Mouse (Mus musculus): ENCODE results near the gene Rfc4. TPM values are rescaled to one million over a fixed set of nuclear protein-coding genes. Genes with fewer than 3 reads are reported as not detected.
"Not testable (repeated sequence)": the region's sequence is repeated elsewhere in the genome, so short reads cannot be mapped to it uniquely, and the experiment has no call there.

Gene Rfc4
- total RNA-seq, 2 experiments from 2014 or later = 4.4 to 9.3 TPM

DNA sequence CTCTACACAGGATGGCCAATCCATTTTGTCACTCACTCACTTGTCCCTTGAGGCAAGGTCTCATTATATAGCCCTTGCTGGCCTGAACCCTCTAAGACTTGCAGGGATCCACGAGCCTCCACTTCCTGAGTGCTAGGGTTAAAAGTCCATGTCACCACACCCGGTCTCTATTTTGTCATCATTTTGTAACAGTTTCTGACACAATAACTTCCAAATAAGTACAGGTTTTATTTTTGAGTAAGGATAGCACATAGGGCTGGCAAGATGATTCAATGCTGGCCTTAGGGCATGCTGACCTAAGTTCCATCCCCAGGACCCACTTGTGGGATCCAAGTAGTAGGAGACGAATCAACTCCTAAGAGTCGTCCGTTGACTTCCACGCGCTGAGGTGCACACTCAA is 21.4 kb downstream of the Rfc4 start:
- intact Hi-C loops (cut with DNase I) = loop anchor here (5.0 kb wide), 1 partner anchor 249 kb away; the partner anchor contains the start of genes Dnajb11 and Tbccd1
- DNase-seq = no peak

DNA sequence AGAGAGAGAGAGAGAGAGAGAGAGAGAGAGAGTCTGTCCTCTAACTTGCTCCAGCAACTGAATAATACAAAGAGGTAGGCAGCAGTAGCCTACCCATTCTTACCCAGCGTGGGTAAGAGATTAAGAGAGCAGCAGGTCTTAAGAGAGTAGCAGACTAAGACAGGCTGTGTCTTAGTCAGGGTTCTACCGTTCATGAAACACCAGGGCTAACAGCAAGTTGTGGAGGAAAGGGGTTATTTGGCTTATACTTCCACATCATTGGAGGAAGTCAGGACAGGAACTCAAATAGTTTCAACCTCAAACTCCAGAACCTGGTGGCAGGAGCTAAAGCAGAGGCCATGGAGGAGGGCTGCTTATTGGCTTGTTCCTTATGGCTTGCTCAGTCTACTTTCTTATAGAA is 23.7 kb downstream of the Rfc4 start:
- intact Hi-C loops (cut with DNase I) = no loop called here
- no peak for DNase-seq

- intact Hi-C loops (cut with DNase I) = no loop called here
- peak; percentile 15 to 42 for DNase-seq
Measured at GRCm38 (mm10) chr16:23103038-23103745, 24.3 kb downstream of the Rfc4 start.

- no peak for DNase-seq
- intact Hi-C loops (cut with DNase I) = no loop called here
Measured at GRCm38 (mm10) chr16:23102340-23103037, 25.0 kb downstream of the Rfc4 start.

GRCm38 (mm10) chr16:23100613-23101012 is 26.9 kb downstream of the Rfc4 start:
- peak in 1 of 2 experiments; percentile 14 for DNase-seq
- intact Hi-C loops (cut with DNase I) = no loop called here

DNA sequence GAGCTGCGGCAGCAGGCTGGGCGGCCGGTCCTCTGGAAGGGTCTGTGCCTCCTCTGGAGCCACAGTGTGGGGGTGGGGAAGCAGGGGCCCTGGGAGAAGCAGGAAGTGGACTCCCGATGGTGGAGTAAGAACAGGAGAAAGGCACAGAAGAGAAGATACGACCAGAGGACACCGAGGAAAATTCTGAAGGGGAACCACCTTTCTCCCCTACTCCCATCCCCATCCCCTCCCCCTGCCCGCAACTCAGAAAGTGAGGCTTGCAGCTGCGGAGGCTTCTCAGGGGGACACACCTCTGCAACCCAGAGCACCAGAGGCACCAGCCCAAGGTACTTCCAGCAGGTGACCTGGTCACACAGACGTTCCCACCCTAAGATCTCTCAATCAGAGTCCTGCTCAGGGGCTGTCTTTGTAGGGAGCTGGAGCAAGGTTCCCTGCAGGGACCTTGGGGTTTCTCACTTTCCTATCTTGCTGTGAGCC is 27.4 kb downstream of the Rfc4 start:
- intact Hi-C loops (cut with DNase I) = no loop called here
- DNase-seq = peak; percentile 33 to 59

- no peak for DNase-seq
- intact Hi-C loops (cut with DNase I) = no loop called here
Measured at GRCm38 (mm10) chr16:23099632-23100031, 27.9 kb downstream of the Rfc4 start.

- DNase-seq; intact Hi-C loops (cut with DNase I): not testable (repeated sequence)
Measured at GRCm38 (mm10) chr16:23098105-23098452, 29.5 kb downstream of the Rfc4 start.

DNA sequence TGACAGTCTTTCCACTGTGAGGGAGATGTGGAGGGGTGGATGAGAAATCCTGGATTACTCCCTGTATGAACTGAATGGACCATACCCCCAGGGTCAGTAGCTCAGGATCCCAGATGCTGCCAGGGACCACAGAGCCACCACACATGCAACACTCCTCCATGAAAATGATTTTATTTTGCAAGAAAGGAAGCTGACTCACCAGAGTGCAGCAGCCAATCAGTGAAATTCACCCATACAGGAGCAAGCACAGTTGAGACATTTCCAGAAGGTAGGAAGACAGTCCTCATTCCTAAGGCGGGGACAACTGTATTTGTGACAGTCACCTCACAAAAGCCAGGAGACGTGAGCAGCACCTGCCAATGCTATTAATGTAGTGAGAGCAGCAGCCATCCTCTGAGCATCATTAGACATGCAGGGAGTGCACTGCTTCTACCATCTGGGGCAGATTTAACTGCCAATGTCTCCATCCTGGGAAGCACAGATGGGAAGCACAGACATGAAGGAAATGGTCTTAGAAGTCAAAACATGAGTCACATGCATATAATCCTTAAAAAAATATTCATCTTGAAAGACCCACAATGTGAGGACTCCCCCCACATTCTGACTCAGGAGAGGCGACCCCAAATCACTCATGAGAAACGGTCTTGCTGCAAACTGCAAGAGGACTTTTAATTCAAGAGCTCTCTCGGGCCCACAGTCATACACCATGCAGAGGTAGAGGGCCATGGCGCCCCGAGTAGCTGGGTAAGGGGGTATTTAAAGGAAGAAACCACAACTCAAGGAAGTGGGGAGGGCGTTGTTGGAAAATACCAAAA is 30.0 kb downstream of the Rfc4 start:
- intact Hi-C loops (cut with DNase I); DNase-seq: not testable (repeated sequence)

GRCm38 (mm10) chr16:23096886-23097285 is 30.7 kb downstream of the Rfc4 start:
- intact Hi-C loops (cut with DNase I); DNase-seq: not testable (repeated sequence)

DNA sequence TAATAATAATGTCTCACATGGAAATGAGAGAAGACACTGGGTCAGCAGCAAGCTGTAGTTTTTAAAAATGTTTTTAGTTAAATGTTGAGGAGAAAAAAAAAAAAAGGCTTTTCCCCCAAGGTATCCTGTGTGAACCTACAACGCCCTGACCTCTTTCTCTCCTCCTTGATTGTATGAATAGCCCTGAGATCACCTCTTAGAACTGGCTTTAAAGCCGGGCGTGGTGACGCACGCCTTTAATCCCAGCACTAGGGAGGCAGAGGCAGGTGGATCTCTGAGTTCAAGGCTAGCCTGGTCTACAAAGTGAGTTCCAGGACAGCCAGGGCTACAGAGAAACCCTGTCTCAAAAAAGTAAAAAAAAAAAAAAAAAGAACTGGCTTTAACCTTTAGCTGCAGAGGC is 32.0 kb downstream of the Rfc4 start:
- intact Hi-C loops (cut with DNase I); DNase-seq: not testable (repeated sequence)

DNA sequence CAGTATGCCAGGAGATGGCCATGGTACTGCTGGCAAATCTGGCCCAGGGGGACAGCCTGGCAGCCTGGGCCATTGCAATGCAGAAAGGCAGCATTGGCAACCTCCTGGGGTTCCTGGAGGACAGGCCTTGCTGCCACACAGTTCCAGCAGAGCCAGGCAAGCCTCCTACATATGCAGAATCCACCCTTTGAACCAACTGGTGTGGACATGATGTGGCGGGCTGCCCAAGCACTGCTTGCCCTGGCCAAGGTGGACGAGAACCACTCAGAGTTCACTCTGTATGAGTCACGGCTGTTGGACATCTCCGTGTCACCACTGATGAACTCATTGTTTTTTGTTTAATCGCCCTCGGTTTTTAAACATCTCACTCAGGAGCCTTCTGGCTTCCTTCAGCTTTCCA is 33.4 kb downstream of the Rfc4 start:
- no peak for DNase-seq
- intact Hi-C loops (cut with DNase I) = no loop called here

DNA sequence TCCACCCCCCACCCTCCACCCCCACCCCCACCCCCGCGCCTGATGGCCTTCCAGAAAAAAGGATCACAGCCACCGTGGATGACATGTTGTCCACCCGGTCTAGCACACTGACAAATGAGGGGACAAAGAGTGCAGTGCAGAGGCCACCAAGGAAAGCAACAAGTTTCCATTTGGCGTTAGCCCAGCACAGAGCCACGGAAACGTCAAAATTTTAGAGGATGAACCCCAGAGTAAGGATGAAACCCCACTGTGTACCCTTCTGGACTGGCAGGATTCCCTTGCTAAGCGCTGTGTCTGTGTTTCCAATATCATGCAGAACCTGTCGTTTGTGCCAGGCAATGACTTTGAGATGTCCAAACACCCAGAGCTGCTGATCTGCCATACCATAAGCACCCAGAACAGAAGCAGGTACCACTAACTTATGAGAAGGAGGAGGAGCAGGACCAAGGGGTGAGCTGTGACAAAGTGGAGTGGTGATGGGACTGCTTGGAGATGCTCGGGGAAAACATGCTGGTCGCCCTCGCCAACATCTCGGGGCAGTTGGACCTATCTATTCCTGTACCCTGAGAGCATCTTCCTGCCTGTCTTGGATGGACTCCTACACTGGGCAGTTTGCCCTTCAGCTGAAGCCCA is 34.1 kb downstream of the Rfc4 start:
- no peak for DNase-seq
- intact Hi-C loops (cut with DNase I) = no loop called here

DNA sequence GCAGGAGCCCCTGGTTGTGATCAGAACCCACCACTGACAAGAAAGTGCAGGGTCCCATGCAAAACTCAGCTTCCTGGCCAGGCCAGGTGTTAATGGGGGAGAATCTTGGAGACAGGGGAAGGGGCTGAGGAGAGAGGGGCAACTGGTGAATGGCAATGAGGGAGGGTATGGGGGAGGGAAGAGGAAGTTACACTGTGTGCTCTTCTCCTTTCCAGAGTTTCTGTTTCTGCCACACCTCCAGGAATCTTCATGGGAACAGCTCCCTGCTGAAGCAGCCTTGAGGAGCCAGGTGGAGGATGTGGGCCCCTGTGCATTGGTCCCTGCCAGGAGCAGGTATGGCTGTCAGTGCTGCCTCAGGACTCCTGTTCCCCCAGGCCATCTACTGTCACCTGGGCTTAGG is 36.2 kb downstream of the Rfc4 start:
- DNase-seq; intact Hi-C loops (cut with DNase I): not testable (repeated sequence)

DNA sequence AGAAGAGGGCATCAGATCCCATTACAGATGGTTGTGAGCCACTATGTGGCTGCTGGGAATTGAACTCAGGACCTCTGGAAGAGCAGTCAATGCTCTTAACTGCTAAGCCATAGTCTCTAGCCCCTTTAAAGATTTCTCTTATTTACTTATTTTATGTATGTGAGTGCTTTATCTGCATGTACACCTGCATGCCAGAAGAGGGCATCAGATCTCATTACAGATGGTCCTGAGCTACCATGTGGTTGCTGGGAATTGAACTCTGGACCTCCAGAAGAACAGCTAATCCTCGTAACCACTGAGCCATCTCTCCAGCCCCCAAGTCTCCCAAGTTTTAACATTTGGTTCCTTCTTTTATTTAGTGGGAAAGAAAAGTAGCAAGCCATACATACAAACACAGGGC is 39.0 kb downstream of the Rfc4 start:
- intact Hi-C loops (cut with DNase I) = loop anchor here (5.0 to 10.0 kb wide), 2 partner anchors 136 to 314 kb away; partner anchors contain the start of gene St6gal1
- not testable (repeated sequence) for DNase-seq

DNA sequence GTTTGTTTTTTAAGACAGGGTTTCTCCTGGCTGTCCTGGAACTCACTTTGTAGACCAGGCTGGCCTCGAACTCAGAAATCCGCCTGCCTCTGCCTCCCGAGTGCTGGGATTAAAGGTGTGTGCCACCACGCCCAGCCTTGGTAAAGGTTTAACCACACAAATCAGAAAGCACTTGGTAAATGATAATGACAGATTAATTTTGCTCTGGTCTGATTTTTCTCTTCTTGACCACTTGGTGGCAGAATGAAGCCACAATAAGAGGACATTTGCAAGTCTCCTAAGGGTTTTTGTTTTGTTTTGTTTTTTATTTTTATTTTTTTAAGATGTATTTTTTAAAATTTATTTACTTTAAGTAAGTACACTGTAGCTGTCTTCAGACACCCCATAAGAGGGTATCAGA is 39.8 kb downstream of the Rfc4 start:
- intact Hi-C loops (cut with DNase I) = loop anchor here (5.0 to 10.0 kb wide), 2 partner anchors 137 to 315 kb away; partner anchors contain the start of gene St6gal1
- not testable (repeated sequence) for DNase-seq

DNA sequence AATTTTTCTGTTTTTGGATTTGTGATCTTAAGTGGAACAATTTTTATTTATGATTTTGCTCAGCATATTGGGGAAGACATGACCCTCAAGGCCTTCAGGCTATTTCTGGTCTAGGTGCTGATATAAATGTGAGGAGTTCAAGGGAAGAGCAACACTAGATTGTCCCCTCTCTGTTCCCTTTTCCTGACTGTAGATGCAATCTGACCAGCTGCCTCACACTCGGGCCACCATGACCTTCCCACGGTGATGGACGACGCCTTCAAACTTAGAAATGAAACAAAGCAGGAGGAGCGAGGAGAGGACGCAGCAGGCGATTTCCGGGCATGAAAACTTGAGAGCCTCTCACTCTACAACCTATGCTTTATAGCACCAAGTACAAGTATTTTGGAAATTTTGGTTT is 40.4 kb downstream of the Rfc4 start:
- intact Hi-C loops (cut with DNase I) = loop anchor here (5.0 to 10.0 kb wide), 2 partner anchors 138 to 315 kb away; partner anchors contain the start of gene St6gal1

GRCm38 (mm10) chr16:23077516-23077915 is 50.0 kb downstream of the Rfc4 start:
- intact Hi-C loops (cut with DNase I); DNase-seq: not testable (repeated sequence)

More for the DNA sequence above, 40.4 kb downstream of the Rfc4 start:
- not testable (repeated sequence) for DNase-seq
